Mouse (Mus musculus) E14TG2a.4 (cell line): Measurements from ENCODE around the gene Otop3.
A peak's percentile ranks its signal among the peaks of the same experiment; 100 is the strongest.

Source experiments
- H3K27me3 ChIP-seq: 2 replicates; pipeline ENCODE4 v1.6.1; 2014; ENCODE audit warnings: low read length, control low read depth; ENCODE audit not compliant: insufficient read depth
- H3K36me3 ChIP-seq: 2 replicates; pipeline ENCODE4 v1.6.1; 2014; ENCODE audit warnings: low read length, control low read depth; ENCODE audit not compliant: insufficient read depth
- H3K4me1 ChIP-seq: replicated peaks from 2 replicates; pipeline ENCODE4 v1.6.1; 2014; ENCODE audit warnings: low read depth, low read length, control low read depth
- H3K4me3 ChIP-seq: replicated peaks from 2 replicates; pipeline ENCODE4 v1.5.1; 2014; ENCODE audit warnings: mild to moderate bottlenecking, low read length
- H3K9me3 ChIP-seq: 2 replicates; pipeline ENCODE4 v1.6.1; 2014; ENCODE audit warnings: low read length, control low read depth
- CTCF ChIP-seq: conservative IDR thresholded peaks from 2 replicates; pipeline ENCODE4 v1.5.1; 2014; ENCODE audit warnings: low read length
- NANOG ChIP-seq: IDR thresholded peaks from 2 replicates; pipeline ENCODE4 v1.6.1; 2014; ENCODE audit warnings: borderline replicate concordance, low read length, mixed read lengths
- POU5F1 ChIP-seq: IDR thresholded peaks from 2 replicates; pipeline ENCODE4 v1.6.1; 2014; ENCODE audit warnings: low read length, borderline replicate concordance

Otop3 gene

GRCm38 (mm10) chr11:115323354-115323753 lies 11.2 kb upstream of the Otop3 start:
- peaks cover 59% of the 10 kb centered on the region for H3K4me1 ChIP-seq
- H3K9me3 ChIP-seq: no peaks in the 10 kb centered on the region
- peaks cover 82% of the 10 kb centered on the region for H3K27me3 ChIP-seq
- TF ChIP-seq POU5F1 (no peak), NANOG (no peak), CTCF (no peak)
- H3K4me3 ChIP-seq: peak overlapping the region; percentile 60
- no peaks in the 10 kb centered on the region for H3K36me3 ChIP-seq

- no peaks in the 10 kb centered on the region for H3K9me3 ChIP-seq
- peaks cover 80% of the 10 kb centered on the region for H3K27me3 ChIP-seq
- no peak overlapping the region for H3K4me3 ChIP-seq
- no peaks in the 10 kb centered on the region for H3K36me3 ChIP-seq
- no peak for TF ChIP-seq NANOG
- no peak for TF ChIP-seq POU5F1
- TF ChIP-seq CTCF: no peak
- H3K4me1 ChIP-seq: peaks cover 38% of the 10 kb centered on the region
These were observed 7.8 kb upstream of the Otop3 start for GRCm38 (mm10) chr11:115326730-115327129.

GRCm38 (mm10) chr11:115329339-115329738 lies 5.2 kb upstream of the Otop3 start:
- peak; percentile 68 for TF ChIP-seq CTCF
- TF ChIP-seq NANOG: no peak

GRCm38 (mm10) chr11:115335223-115335622 lies 692 bp downstream of the Otop3 start:
- Histone ChIP-seq H3K4me1 (peaks cover 19% of the 10 kb centered on the region), H3K27me3 (peaks cover 90% of the 10 kb centered on the region), H3K9me3 (no peaks in the 10 kb centered on the region), H3K36me3 (no peaks in the 10 kb centered on the region), H3K4me3 (no peak overlapping the region)
- TF ChIP-seq POU5F1 (no peak), NANOG (no peak), CTCF (no peak)

More at GRCm38 (mm10) chr11:115329339-115329738, 5.2 kb upstream of the Otop3 start:
- Histone ChIP-seq H3K4me3 (no peak overlapping the region), H3K27me3 (peaks cover 80% of the 10 kb centered on the region), H3K9me3 (no peaks in the 10 kb centered on the region), H3K36me3 (no peaks in the 10 kb centered on the region), H3K4me1 (peaks cover 20% of the 10 kb centered on the region)

- TF ChIP-seq CTCF (no peak), POU5F1 (no peak), NANOG (no peak)
- Histone ChIP-seq H3K27me3 (peaks cover 92% of the 10 kb centered on the region), H3K36me3 (no peaks in the 10 kb centered on the region), H3K4me3 (no peak overlapping the region), H3K9me3 (no peaks in the 10 kb centered on the region), H3K4me1 (peaks cover 19% of the 10 kb centered on the region)
These were observed 1.6 kb downstream of the Otop3 start for GRCm38 (mm10) chr11:115336115-115336514.

GRCm38 (mm10) chr11:115337350-115337749 lies 2.8 kb downstream of the Otop3 start:
- peaks cover 19% of the 10 kb centered on the region for H3K4me1 ChIP-seq
- TF ChIP-seq POU5F1 (no peak), CTCF (no peak), NANOG (no peak)
- H3K9me3 ChIP-seq: no peaks in the 10 kb centered on the region
- no peaks in the 10 kb centered on the region for H3K36me3 ChIP-seq
- no peak overlapping the region for H3K4me3 ChIP-seq
- H3K27me3 ChIP-seq: peaks cover 84% of the 10 kb centered on the region

GRCm38 (mm10) chr11:115337826-115338225 lies 3.3 kb downstream of the Otop3 start:
- Histone ChIP-seq H3K36me3 (no peaks in the 10 kb centered on the region), H3K4me1 (peaks cover 19% of the 10 kb centered on the region), H3K27me3 (peaks cover 84% of the 10 kb centered on the region), H3K9me3 (no peaks in the 10 kb centered on the region), H3K4me3 (no peak overlapping the region)
- no peak for TF ChIP-seq NANOG
- no peak for TF ChIP-seq CTCF
- no peak for TF ChIP-seq POU5F1

GRCm38 (mm10) chr11:115341246-115341645 lies 6.7 kb downstream of the Otop3 start:
- Histone ChIP-seq H3K9me3 (no peaks in the 10 kb centered on the region), H3K4me3 (no peak overlapping the region), H3K36me3 (no peaks in the 10 kb centered on the region), H3K4me1 (peaks cover 19% of the 10 kb centered on the region), H3K27me3 (peaks cover 81% of the 10 kb centered on the region)
- no peak for TF ChIP-seq POU5F1
- no peak for TF ChIP-seq CTCF
- TF ChIP-seq NANOG: no peak

- TF ChIP-seq POU5F1: no peak
- Histone ChIP-seq H3K9me3 (no peaks in the 10 kb centered on the region), H3K4me3 (no peak overlapping the region), H3K27me3 (peaks cover 80% of the 10 kb centered on the region), H3K4me1 (peaks cover 25% of the 10 kb centered on the region), H3K36me3 (no peaks in the 10 kb centered on the region)
These were observed 7.3 kb downstream of the Otop3 start for GRCm38 (mm10) chr11:115341866-115342265.
